Mouse (Mus musculus): ENCODE measurements around the gene Btnl9. TPM values are rescaled to one million over a fixed set of nuclear protein-coding genes. Genes with fewer than 3 reads are reported as not detected.

The Btnl9 gene
- polyA plus RNA-seq, 1 experiment from 2014 or later: 2.2 TPM

GRCm38 (mm10) chr11:49156821-49157814 is 29.8 kb downstream of the Btnl9 start:
- Histone ChIP-seq H3K4me3 (ENCODE audit: low read depth, low read length) (no peak overlapping the region), H3K27ac (ENCODE audit: low read depth, low read length) (no peak overlapping the region), H3K9me3 (ENCODE audit: control insufficient read depth, low read length) (no peaks in the 10 kb centered on the region), H3K27me3 (replicated peaks; ENCODE audit: control insufficient read depth, insufficient read depth, low read length) (no peaks in the 10 kb centered on the region), H3K36me3 (ENCODE audit: control insufficient read depth, insufficient read depth, low read length) (no peaks in the 10 kb centered on the region), H3K4me2 (no peak overlapping the region), H3K4me1 (replicated peaks; ENCODE audit: control insufficient read depth, insufficient read depth, low read length) (no peaks in the 10 kb centered on the region), H3K9ac (ENCODE audit: low read depth, low read length) (no peak overlapping the region)
- no peak for DNase-seq (ENCODE audit: low spot score)
- WGBS: 77% methylated on average over 2 of the region's 2 CpGs
- no peak for ATAC-seq (replicated peaks; ENCODE audit: low FRiP score)

GRCm38 (mm10) chr11:49154077-49154476 is 32.9 kb downstream of the Btnl9 start, which contains the start of gene Olfr1394:
TSS of gene Olfr1394 (plus strand) at chr11:49154377.
- Histone ChIP-seq H3K4me1 (replicated peaks; ENCODE audit: control insufficient read depth, insufficient read depth, low read length) (no peaks in the 10 kb centered on the region), H3K4me3 (ENCODE audit: low read depth, low read length) (no peak within 1 kb of the TSS), H3K9ac (ENCODE audit: low read depth, low read length) (no peak within 1 kb of the TSS), H3K27me3 (replicated peaks; ENCODE audit: control insufficient read depth, insufficient read depth, low read length) (no peaks in the 10 kb centered on the region), H3K4me2 (no peak within 1 kb of the TSS), H3K36me3 (ENCODE audit: control insufficient read depth, insufficient read depth, low read length) (no peaks in the 10 kb centered on the region), H3K9me3 (ENCODE audit: control insufficient read depth, low read length) (no peaks in the 10 kb centered on the region), H3K27ac (ENCODE audit: low read depth, low read length) (no peak within 1 kb of the TSS)
- DNase-seq (ENCODE audit: low spot score) (no peak), ATAC-seq (replicated peaks; ENCODE audit: low FRiP score) (no peak)
- WGBS: 84% methylated on average over 1 of the region's 1 CpGs

- WGBS: 80% methylated on average over 6 of the region's 6 CpGs
Measured at GRCm38 (mm10) chr11:49141974-49142373, 45.0 kb downstream of the Btnl9 start, which contains the start of gene Olfr1395. TSS of gene Olfr1395 (plus strand) at chr11:49142274.

GRCm38 (mm10) chr11:49124169-49124568 is 62.8 kb downstream of the Btnl9 start:
- no peak for DNase-seq (ENCODE audit: low spot score)
- Histone ChIP-seq H3K4me2 (no peak overlapping the region), H3K4me3 (ENCODE audit: low read depth, low read length) (no peak overlapping the region), H3K9ac (ENCODE audit: low read depth, low read length) (no peak overlapping the region), H3K36me3 (ENCODE audit: control insufficient read depth, insufficient read depth, low read length) (no peaks in the 10 kb centered on the region), H3K9me3 (ENCODE audit: control insufficient read depth, low read length) (no peaks in the 10 kb centered on the region), H3K27me3 (replicated peaks; ENCODE audit: control insufficient read depth, insufficient read depth, low read length) (no peaks in the 10 kb centered on the region), H3K27ac (ENCODE audit: low read depth, low read length) (no peak overlapping the region), H3K4me1 (replicated peaks; ENCODE audit: control insufficient read depth, insufficient read depth, low read length) (no peaks in the 10 kb centered on the region)
- WGBS: 81% methylated on average over 2 of the region's 2 CpGs
- ATAC-seq (replicated peaks; ENCODE audit: low FRiP score): no peak

More at GRCm38 (mm10) chr11:49141974-49142373, 45.0 kb downstream of the Btnl9 start, which contains the start of gene Olfr1395:
- no peak within 1 kb of the TSS for H3K4me3 ChIP-seq (ENCODE audit: low read depth, low read length)
- no peaks in the 10 kb centered on the region for H3K27me3 ChIP-seq (replicated peaks; ENCODE audit: control insufficient read depth, insufficient read depth, low read length)
- H3K9me3 ChIP-seq (ENCODE audit: control insufficient read depth, low read length): no peaks in the 10 kb centered on the region
- DNase-seq (ENCODE audit: low spot score) (no peak), ATAC-seq (replicated peaks; ENCODE audit: low FRiP score) (no peak)
- no peak within 1 kb of the TSS for H3K9ac ChIP-seq (ENCODE audit: low read depth, low read length)
- no peaks in the 10 kb centered on the region for H3K36me3 ChIP-seq (ENCODE audit: control insufficient read depth, insufficient read depth, low read length)
- no peaks in the 10 kb centered on the region for H3K4me1 ChIP-seq (replicated peaks; ENCODE audit: control insufficient read depth, insufficient read depth, low read length)
- no peak within 1 kb of the TSS for H3K4me2 ChIP-seq
- no peak within 1 kb of the TSS for H3K27ac ChIP-seq (ENCODE audit: low read depth, low read length)

- Histone ChIP-seq H3K9ac (ENCODE audit: low read depth, low read length) (no peak overlapping the region), H3K36me3 (ENCODE audit: control insufficient read depth, insufficient read depth, low read length) (no peaks in the 10 kb centered on the region), H3K4me2 (no peak overlapping the region), H3K27ac (ENCODE audit: low read depth, low read length) (no peak overlapping the region), H3K4me3 (ENCODE audit: low read depth, low read length) (no peak overlapping the region), H3K27me3 (replicated peaks; ENCODE audit: control insufficient read depth, insufficient read depth, low read length) (no peaks in the 10 kb centered on the region), H3K9me3 (ENCODE audit: control insufficient read depth, low read length) (no peaks in the 10 kb centered on the region), H3K4me1 (replicated peaks; ENCODE audit: control insufficient read depth, insufficient read depth, low read length) (no peaks in the 10 kb centered on the region)
- 62% methylated on average over 3 of the region's 3 CpGs for WGBS
- no peak for ATAC-seq (replicated peaks; ENCODE audit: low FRiP score)
- no peak for DNase-seq (ENCODE audit: low spot score)
Measured at GRCm38 (mm10) chr11:49119635-49120034, 67.3 kb downstream of the Btnl9 start.

Other genes with a start within 250 kb of the Btnl9 start
- 1.7 and 2.2 TPM in 2 replicates for gene Psme2b, start 241.0 kb downstream of the Btnl9 start, polyA plus RNA-seq (2014; fragmentation: Nextera tagmentation; extraction: Ambion mirVana)
- 0.10 TPM in 1 of 2 replicates, not detected in the other for gene Olfr56, start 208.3 kb downstream of the Btnl9 start, polyA plus RNA-seq (2014; fragmentation: Nextera tagmentation; extraction: Ambion mirVana)
- 0.48 and 0.51 TPM in 2 replicates for gene 9930111J21Rik1, start 207.8 kb downstream of the Btnl9 start, polyA plus RNA-seq (2014; fragmentation: Nextera tagmentation; extraction: Ambion mirVana)
- gene Gm12185, start 194.9 kb downstream of the Btnl9 start, polyA plus RNA-seq (2014; fragmentation: Nextera tagmentation; extraction: Ambion mirVana): 0.06 TPM in 1 of 2 replicates, not detected in the other
- gene Tgtp1, start 193.0 kb downstream of the Btnl9 start, polyA plus RNA-seq (2014; fragmentation: Nextera tagmentation; extraction: Ambion mirVana): 0.29 TPM in 1 of 2 replicates, not detected in the other
- gene 9930111J21Rik2, start 135.9 kb downstream of the Btnl9 start, polyA plus RNA-seq (2014; fragmentation: Nextera tagmentation; extraction: Ambion mirVana): 0.30 and 0.31 TPM in 2 replicates
- gene Tgtp2, start 123.0 kb downstream of the Btnl9 start, polyA plus RNA-seq (2014; fragmentation: Nextera tagmentation; extraction: Ambion mirVana): 0.23 and 0.58 TPM in 2 replicates
- gene Ifi47, start 110.6 kb downstream of the Btnl9 start, polyA plus RNA-seq (2014; fragmentation: Nextera tagmentation; extraction: Ambion mirVana): 6.0 and 8.2 TPM in 2 replicates
- not detected in 2 replicates for gene Olfr1396, start 72.3 kb downstream of the Btnl9 start, polyA plus RNA-seq (2014; fragmentation: Nextera tagmentation; extraction: Ambion mirVana)
- not detected in 2 replicates for gene Olfr1395, start 44.9 kb downstream of the Btnl9 start, polyA plus RNA-seq (2014; fragmentation: Nextera tagmentation; extraction: Ambion mirVana)
- gene Olfr1394, start 32.8 kb downstream of the Btnl9 start, polyA plus RNA-seq (2014; fragmentation: Nextera tagmentation; extraction: Ambion mirVana): not detected in 2 replicates
- gene Zfp62, start 16.1 kb upstream of the Btnl9 start, polyA plus RNA-seq (2014; fragmentation: Nextera tagmentation; extraction: Ambion mirVana): 30.9 and 32.2 TPM in 2 replicates
- gene Mgat1, start 57.0 kb upstream of the Btnl9 start, polyA plus RNA-seq (2014; fragmentation: Nextera tagmentation; extraction: Ambion mirVana): 41.7 and 43.3 TPM in 2 replicates
- gene Olfr1393, start 91.1 kb upstream of the Btnl9 start, polyA plus RNA-seq (2014; fragmentation: Nextera tagmentation; extraction: Ambion mirVana): 0.13 TPM in 1 of 2 replicates, not detected in the other
- not detected in 2 replicates for gene Olfr1392, start 98.1 kb upstream of the Btnl9 start, polyA plus RNA-seq (2014; fragmentation: Nextera tagmentation; extraction: Ambion mirVana)
- gene Olfr10, start 117.6 kb upstream of the Btnl9 start, polyA plus RNA-seq (2014; fragmentation: Nextera tagmentation; extraction: Ambion mirVana): not detected in 2 replicates
- gene Olfr1391, start 135.6 kb upstream of the Btnl9 start, polyA plus RNA-seq (2014; fragmentation: Nextera tagmentation; extraction: Ambion mirVana): not detected in 2 replicates
- not detected in 2 replicates for gene Olfr1390, start 148.0 kb upstream of the Btnl9 start, polyA plus RNA-seq (2014; fragmentation: Nextera tagmentation; extraction: Ambion mirVana)
- gene Olfr1389, start 235.9 kb upstream of the Btnl9 start, polyA plus RNA-seq (2014; fragmentation: Nextera tagmentation; extraction: Ambion mirVana): not detected in 2 replicates
- 0.19 and 0.21 TPM in 2 replicates for gene Olfr1388, start 249.5 kb upstream of the Btnl9 start, polyA plus RNA-seq (2014; fragmentation: Nextera tagmentation; extraction: Ambion mirVana)